8 mouse cellular contexts compared by ENCODE assay signal in the genomic region with DNA sequence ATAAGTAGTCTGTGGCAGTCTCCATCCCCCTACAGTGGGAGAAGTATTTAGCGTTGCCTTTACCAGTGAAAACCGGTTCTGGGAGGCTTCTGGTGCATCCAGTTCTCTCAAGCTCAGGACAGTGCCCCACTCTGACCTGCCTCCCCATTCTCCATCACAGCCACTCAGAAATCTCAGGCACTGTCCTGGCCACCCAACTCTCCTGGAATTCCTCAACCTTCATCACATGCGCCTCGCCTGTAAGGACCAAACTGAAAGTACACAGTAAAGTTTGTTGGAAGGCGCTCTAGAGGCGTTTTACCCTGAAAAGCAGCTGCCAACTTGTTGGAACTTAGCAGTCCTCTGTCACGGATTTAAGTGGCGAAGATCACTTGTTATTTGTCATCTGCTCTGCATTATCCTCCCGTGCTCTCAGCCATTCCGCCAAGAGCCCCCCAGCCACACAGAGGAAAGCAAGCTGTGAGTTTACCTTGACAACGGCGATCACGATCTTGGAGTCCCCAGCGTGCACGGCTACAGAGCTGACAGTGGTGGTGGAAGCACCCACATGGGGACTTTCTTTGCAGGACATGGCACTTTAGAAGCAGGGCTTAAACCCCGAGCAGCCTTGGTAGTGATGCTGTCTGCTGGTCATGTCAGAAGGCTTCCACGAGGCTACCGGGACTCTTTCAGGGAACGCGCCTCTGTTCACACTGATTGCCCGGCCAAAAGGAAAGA. TPM values are rescaled to one million over a fixed set of nuclear protein-coding genes. Genes with fewer than 3 reads are reported as not detected.
DNase-seq lines count a peak whose midpoint lies in the region; ATAC-seq and TF ChIP-seq lines count a peak whose summit lies in the region.

No protein-coding gene starts in this region.

- no peaks in the 10 kb centered on the region for H3K36me3 ChIP-seq in embryonic facial prominence, embryonic 14.5 days (ENCODE audit: control insufficient read depth, insufficient read depth, low read length)
- H3K36me3 ChIP-seq in heart, embryonic 12.5 days = peaks cover 25% of the 10 kb centered on the region
- no peaks in the 10 kb centered on the region for H3K36me3 ChIP-seq in lung, postnatal 0 days (ENCODE audit: insufficient read depth, low read length)

- WGBS in embryonic facial prominence, embryonic 14.5 days = 1% methylated on average over 21 of the region's 21 CpGs
- 2% methylated on average over 21 of the region's 21 CpGs for WGBS in heart, embryonic 12.5 days
- 1% methylated on average over 21 of the region's 21 CpGs for whole genome bisulfite sequencing in lung, postnatal 0 days

- 0 out of 2 replicates have a peak, but pooled peaks cover 3% of the 10 kb centered on the region for H3K27me3 ChIP-seq in embryonic facial prominence, embryonic 14.5 days (replicated peaks; ENCODE audit: control insufficient read depth, insufficient read depth, low read length)
- H3K27me3 ChIP-seq in heart, embryonic 12.5 days (replicated peaks) = no peaks in the 10 kb centered on the region
- H3K27me3 ChIP-seq in lung, postnatal 0 days (replicated peaks; ENCODE audit: insufficient read depth, low read length) = no peaks in the 10 kb centered on the region

- peak; percentile 48 for ATAC-seq in embryonic facial prominence, embryonic 14.5 days (ENCODE audit: low read depth)
- peak; percentile 66 for ATAC-seq in heart, embryonic 12.5 days (ENCODE audit: insufficient number of reproducible peaks, low FRiP score)
- ATAC-seq in lung, postnatal 0 days = peak; percentile 42

- TF ChIP-seq EP300 in lung, postnatal 0 days (IDR thresholded peaks at IDR 0.05) = no peak; the same call in 1 of the 2 replicates

- peak overlapping the region; percentile 61 for H3K9ac ChIP-seq in embryonic facial prominence, embryonic 14.5 days (ENCODE audit: low read depth, low read length)
- H3K9ac ChIP-seq in heart, embryonic 12.5 days = peak overlapping the region; percentile 88
- peak overlapping the region; percentile 59 for H3K9ac ChIP-seq in lung, postnatal 0 days (replicated peaks; ENCODE audit: low read depth)

- H3K4me2 ChIP-seq in embryonic facial prominence, embryonic 14.5 days (ENCODE audit: low read depth, low read length) = peak overlapping the region; percentile 92
- peak overlapping the region; percentile 80 for H3K4me2 ChIP-seq in heart, embryonic 12.5 days
- H3K4me2 ChIP-seq in lung, postnatal 0 days (replicated peaks; ENCODE audit: low read depth, low read length) = peak overlapping the region; percentile 82

- peak; percentile 13 to 16 for DNase-seq in cerebellum, postnatal 25 days
- no peak for DNase-seq in cerebellum, postnatal 4 days (ENCODE audit: low spot score in 2 of 2)
- DNase-seq in embryonic facial prominence, embryonic 14.5 days (ENCODE audit: low spot score) = peak; percentile 70
- DNase-seq in kidney, adult 9 months = peak; percentile 71
- DNase-seq in lung, postnatal 0 days (ENCODE audit: low spot score) = peak; percentile 72
- DNase-seq in ovary, postnatal 14 days (ENCODE audit: low spot score) = peak; percentile 21
- DNase-seq in c-Kit-positive CD71-positive TER-119-positive erythroid progenitor cells, embryonic 14.5 days (ENCODE audit: low spot score) = no peak

- no peak for TF ChIP-seq CTCF in lung, postnatal 0 days (IDR thresholded peaks at IDR 0.05)

- no peaks in the 10 kb centered on the region for H3K9me3 ChIP-seq in embryonic facial prominence, embryonic 14.5 days (ENCODE audit: control insufficient read depth, low read length)
- H3K9me3 ChIP-seq in heart, embryonic 12.5 days (replicated peaks) = no peaks in the 10 kb centered on the region
- H3K9me3 ChIP-seq in lung, postnatal 0 days (ENCODE audit: low read length) = no peaks in the 10 kb centered on the region

- H3K4me1 ChIP-seq in embryonic facial prominence, embryonic 14.5 days (ENCODE audit: control insufficient read depth, insufficient read depth, low read length) = peaks cover 18% of the 10 kb centered on the region
- peaks cover 58% of the 10 kb centered on the region for H3K4me1 ChIP-seq in heart, embryonic 12.5 days (replicated peaks)
- H3K4me1 ChIP-seq in lung, postnatal 0 days (ENCODE audit: insufficient read depth, low read depth, low read length) = peaks cover 16% of the 10 kb centered on the region

- H3K27ac ChIP-seq in embryonic facial prominence, embryonic 14.5 days (replicated peaks; ENCODE audit: low read depth, low read length) = peak overlapping the region; percentile 75
- H3K27ac ChIP-seq in heart, embryonic 12.5 days (ENCODE audit: poor library complexity, severe bottlenecking) = peak overlapping the region; percentile 99
- peak overlapping the region; percentile 91 for H3K27ac ChIP-seq in lung, postnatal 0 days (ENCODE audit: low read length)

- H3K4me3 ChIP-seq in embryonic facial prominence, embryonic 14.5 days (ENCODE audit: low read depth, low read length) = peak overlapping the region; percentile 51
- peak overlapping the region; percentile 71 for H3K4me3 ChIP-seq in heart, embryonic 12.5 days
- peak overlapping the region; percentile 59 for H3K4me3 ChIP-seq in lung, postnatal 0 days (ENCODE audit: low read depth, low read length)

RNA-seq across cellular contexts. Expression of a gene that starts 0.4 kb away (rescaled TPM):
- polyA plus RNA-seq in embryonic facial prominence, embryonic 14.5 days (2014; fragmentation: Nextera tagmentation; extraction: Ambion mirVana) = 26.4 and 31.2 TPM in 2 replicates
- 191 and 206 TPM in 2 replicates for polyA plus RNA-seq in heart, embryonic 12.5 days (2016; fragmentation: Nextera tagmentation; extraction: Ambion mirVana)
- 31.9 and 37.0 TPM in 2 replicates for polyA plus RNA-seq in lung, postnatal 0 days (2015; fragmentation: Nextera tagmentation; extraction: Ambion mirVana)

Comparison
In these comparisons a context has a peak if more than half of its experiments do, and no peak if none do; other contexts are left out.
1. DNase-seq: peak in cerebellum, postnatal 25 days (2 of 2), embryonic facial prominence, embryonic 14.5 days (single experiment), kidney, adult 9 months (single experiment), lung, postnatal 0 days (single experiment) and ovary, postnatal 14 days (single experiment); none in cerebellum, postnatal 4 days (0 of 2) and c-Kit-positive CD71-positive TER-119-positive erythroid progenitor cells, embryonic 14.5 days (single experiment).
2. Peak in every context shown above with its lines, with median percentiles within 50 percentile points of each other: ATAC-seq, H3K27ac ChIP-seq, H3K4me2 ChIP-seq, H3K4me3 ChIP-seq and H3K9ac ChIP-seq.